Mouse (Mus musculus): ENCODE measurements around the gene Metap2.

Gene Metap2

GRCm38 (mm10) chr10:93911326-93911725, 14.4 kb upstream of the Metap2 start:
- DNase-seq (ENCODE audit: low read depth, low spot score) = no peak

DNA sequence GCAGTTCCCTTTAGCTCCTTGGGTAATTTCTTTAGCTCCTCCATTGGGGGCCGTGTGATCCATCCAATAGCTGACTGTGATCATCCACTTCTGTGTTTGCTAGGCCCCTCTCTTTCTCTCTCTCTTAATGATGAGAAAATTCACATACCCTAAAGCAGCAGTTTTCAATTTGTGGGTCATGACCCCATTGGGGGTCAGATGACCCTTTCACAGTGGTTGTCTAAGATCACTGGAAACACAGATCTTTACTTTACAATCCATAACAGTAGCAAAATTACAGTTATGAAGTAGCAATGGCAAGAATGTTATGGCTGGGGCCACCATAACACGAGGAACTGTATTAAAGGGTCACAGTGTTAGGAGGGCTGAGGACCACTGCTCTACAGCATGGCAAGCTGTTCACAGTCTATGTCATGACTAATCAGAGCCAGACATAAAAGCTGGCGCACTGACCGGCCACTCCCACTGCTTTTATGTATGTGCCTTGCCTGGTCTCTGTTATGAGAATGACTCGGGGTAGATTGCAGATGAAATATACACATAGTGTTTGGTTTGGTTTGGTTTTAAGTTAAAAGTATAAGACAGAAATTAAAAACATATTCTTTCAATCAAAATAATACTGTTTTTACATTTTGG, 13.0 kb upstream of the Metap2 start:
- DNase-seq (ENCODE audit: low read depth, low spot score) = no peak

DNA sequence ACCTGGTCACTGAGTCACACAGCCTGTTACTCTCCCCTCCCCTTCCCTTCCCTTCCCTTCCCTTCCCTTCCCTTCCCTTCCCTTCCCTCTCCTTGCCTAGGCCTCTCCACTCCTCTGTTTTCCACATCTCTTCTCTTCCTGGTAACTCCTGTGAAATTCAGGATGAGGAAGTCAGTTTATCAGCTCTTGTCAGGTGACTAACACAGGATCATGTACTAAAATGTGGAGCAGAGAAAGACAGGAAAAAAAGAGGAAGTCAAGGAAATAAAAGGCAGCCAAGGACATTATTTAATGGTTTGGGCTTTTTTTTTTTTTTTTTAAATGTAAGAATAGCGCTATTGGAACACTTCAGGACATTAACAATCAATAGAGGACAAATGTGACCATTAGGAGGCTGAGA, 12.1 kb upstream of the Metap2 start:
- no peak for DNase-seq (ENCODE audit: low read depth, low spot score)

DNA sequence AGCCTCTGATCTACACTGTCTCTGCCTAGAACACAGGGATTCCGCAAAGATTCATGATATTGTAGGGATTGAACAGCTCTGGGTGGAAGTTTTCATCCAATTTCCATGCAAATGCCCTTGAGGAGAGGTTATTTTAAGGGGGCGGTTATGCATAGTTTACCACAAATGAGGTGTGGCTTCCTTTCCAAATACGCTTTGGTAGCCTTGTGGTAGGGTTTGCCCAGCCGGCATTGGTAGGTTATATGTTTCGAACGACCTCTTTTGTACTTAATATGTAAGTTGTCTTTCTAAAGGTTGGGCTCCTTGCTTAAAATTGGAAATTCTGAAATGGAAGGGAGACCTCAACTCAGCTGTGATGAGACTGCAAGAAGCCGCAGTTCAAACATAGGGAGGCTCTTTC, 11.6 kb upstream of the Metap2 start:
- no peak for DNase-seq (ENCODE audit: low read depth, low spot score)

DNA sequence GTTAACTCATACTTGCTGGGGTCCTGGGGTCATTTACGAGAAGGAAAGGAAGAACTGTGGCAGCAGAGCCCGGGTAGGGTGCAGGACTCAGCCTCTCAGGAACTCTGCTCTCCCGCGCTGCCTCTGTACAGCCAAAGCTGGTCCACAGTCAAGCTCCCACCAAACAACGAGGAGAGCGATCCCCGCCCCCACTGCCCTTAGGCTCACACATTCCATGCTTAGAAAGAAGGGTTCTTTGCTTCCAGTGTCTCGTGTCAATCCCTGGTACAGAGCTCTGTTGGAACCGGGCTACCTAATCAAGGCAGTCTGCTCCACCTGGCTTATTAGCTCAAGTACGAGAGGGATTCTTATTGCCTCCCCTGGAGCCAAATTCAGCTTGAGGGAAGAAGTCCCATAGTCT, 10.5 kb upstream of the Metap2 start:
- no peak for DNase-seq (ENCODE audit: low read depth, low spot score)

DNA sequence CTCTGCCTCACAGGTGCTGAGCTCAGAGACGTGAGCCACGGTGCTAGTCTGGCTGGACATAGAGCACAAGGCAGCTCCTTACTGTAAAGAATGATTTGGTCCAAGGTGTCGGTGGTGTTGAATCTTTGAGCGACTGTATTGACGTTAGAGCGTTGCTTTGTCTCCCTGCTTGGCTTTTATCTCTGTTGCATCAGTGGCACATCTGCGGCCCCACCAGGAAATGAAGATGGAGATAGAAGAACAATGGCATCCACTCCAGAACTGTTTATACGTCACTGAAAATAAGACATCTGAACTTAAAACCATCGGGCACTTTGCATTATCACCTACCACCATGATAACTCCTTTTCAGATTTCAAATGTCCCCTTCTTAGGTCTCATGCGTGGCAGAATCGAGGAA, 3.0 kb upstream of the Metap2 start:
- DNase-seq (ENCODE audit: low read depth, low spot score) = no peak

DNA sequence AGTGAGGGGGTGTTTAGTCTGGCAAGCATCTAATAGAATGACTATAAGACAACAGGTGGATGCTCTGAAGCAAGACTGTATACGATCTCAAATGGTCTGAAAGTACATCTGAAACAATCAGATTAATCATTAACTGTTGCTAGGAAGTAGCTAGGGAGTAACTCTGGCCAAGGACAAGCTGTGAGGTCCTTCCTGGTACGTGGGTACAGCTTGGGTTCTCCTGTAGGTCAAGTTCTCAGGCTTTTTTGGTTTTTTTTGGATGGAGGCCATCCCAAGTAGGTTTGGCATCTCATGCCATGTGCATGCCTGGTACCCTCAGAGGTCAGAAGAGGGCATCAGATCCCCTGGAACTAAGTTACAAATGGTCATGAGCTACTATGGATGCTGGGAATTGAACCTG, 2.4 kb upstream of the Metap2 start:
- no peak for DNase-seq (ENCODE audit: low read depth, low spot score)

GRCm38 (mm10) chr10:93892551-93892950, 4.3 kb downstream of the Metap2 start:
- DNase-seq (ENCODE audit: low read depth, low spot score) = no peak

DNA sequence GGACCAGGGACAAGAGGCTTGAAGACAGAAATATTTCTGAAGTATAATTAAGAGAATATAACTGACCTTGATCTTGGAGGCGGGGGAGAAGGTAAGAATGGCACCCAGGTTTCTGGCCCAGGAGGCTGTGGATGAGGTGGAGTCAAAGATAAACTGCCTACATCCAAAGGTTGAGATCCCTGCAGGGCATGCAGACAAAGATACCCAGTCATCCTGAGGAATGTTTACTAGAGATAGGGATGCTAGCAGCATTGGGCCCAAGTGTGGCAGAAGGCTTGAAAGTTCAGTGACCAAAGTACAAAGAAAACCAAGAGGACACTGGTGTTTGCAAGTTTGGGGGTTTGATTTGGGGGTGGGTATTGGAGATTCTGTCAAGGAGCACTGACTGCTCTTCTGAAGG, 5.9 kb downstream of the Metap2 start:
- no peak for DNase-seq (ENCODE audit: low read depth, low spot score)

DNA sequence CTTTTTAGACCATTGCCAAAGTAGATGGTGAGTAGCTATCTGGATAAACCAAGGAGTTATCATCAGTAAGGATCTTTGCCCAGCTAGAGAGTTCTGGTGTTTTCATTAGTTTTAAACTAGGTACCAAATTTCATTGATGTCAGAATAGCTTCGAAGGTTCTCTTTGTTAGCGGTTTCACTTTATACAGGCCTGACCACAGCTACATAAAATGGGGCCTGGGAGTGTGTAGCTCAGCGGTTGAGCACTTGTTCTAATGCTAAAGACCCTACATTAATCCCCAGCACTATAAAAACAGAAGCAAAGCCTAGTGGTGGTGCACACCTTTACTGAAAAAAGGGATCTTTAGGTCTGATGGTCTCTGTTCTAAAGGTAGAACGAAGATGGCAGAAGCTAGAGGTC, 6.3 kb downstream of the Metap2 start:
- no peak for DNase-seq (ENCODE audit: low read depth, low spot score)

DNA sequence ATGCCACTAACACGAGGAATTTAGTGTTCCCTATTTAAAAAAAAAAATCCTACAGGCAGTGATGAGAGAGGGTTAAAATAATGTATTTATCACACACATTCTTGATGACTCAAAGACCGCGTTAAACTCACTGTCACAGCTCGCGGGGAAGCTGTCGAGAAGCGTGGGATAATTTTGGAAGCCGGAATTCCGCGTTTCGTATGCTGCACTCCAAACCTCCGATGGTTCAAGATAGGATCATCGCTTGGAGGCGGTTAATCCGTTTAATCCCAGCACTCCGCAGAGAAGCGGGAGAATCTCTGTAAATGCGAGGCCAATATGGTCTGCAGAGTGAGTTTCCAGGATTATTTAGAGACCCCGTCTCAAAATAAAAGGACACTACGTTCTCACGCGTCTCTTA, 6.9 kb downstream of the Metap2 start:
- no peak for DNase-seq (ENCODE audit: low read depth, low spot score)

DNA sequence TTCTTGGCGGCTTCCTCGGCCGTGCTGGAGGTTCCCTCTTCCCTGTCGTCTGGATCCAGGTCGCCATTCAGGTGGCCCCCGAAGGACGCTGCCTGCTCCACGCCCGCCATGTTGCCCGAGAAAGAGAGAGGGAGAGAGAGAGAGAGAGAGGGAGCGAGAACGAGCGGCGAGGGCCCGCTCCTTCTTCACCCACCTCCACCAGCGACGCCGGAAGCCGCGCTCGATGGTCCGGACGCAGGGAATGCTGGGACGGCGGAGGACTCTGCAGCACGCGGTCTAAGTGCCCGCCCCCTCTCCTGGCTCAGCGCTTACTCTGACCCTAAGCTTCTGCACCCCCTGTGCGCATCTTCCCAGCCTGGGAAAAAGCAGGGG, 7.3 kb downstream of the Metap2 start:
- DNase-seq (ENCODE audit: low read depth, low spot score) = peak; percentile 85

DNA sequence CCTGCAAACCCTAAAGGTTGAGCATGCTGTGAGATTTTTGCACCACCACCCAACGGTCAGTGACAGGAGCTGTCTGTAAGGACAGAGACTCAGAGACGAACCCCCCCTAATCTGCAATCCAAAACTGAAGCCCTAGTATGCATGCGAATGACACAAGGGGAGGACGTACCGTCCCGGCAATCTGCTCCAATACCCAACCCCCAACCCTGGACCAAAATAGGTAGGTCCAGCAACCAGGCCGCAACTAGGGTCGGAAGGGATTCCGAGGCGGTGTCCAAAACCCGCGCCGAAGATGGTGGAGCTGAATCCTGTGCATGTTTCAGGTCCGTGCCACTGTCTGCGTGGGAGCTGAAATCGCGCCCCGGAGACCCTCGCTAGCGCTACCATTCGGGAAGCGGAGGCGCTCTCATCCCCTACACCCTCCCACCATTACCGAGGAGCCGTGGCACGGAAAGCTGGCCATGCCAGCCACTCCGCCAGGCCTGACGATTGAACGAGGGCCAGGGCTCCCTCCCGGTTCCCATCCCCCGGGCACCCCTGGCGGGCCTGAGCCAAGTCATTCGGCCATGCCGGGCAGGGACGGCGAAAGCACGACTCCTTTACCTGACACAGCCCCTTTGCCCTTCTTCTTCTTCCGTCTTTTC, 7.8 kb downstream of the Metap2 start:
- DNase-seq (ENCODE audit: low read depth, low spot score) = no peak

- DNase-seq (ENCODE audit: low read depth, low spot score) = no peak
These were observed 8.3 kb downstream of the Metap2 start for GRCm38 (mm10) chr10:93888590-93888934.

GRCm38 (mm10) chr10:93885839-93886477, 10.9 kb downstream of the Metap2 start:
- no peak for DNase-seq (ENCODE audit: low read depth, low spot score)

GRCm38 (mm10) chr10:93882738-93883364, 14.0 kb downstream of the Metap2 start:
- DNase-seq (ENCODE audit: low read depth, low spot score) = no peak

- no peak for DNase-seq (ENCODE audit: low read depth, low spot score)
These were observed 15.0 kb downstream of the Metap2 start for GRCm38 (mm10) chr10:93881918-93882317.

DNA sequence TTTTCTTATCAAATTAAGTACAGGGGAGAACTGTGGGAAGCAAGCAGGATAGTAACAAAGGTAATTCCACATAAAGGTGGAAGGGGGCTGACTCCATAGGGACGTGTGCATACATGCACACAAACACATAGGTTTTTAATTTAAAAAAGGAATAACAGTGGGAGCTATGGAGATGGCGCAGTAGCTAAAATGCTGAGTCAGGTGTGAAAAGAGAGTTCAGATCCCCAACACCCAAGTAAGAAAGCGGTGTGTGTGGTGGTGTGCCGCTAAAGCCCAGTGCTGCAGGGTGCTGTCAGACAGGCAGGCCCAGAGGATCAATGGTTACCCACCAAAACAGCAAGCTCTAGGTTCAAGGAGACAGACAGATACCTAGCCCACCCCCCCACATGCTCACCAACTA, 18.2 kb downstream of the Metap2 start:
- no peak for DNase-seq (ENCODE audit: low read depth, low spot score)

GRCm38 (mm10) chr10:93876772-93877171, 20.1 kb downstream of the Metap2 start:
- DNase-seq (ENCODE audit: low read depth, low spot score) = no peak

GRCm38 (mm10) chr10:93868886-93869285, 28.0 kb downstream of the Metap2 start:
- DNase-seq (ENCODE audit: low read depth, low spot score) = no peak

DNA sequence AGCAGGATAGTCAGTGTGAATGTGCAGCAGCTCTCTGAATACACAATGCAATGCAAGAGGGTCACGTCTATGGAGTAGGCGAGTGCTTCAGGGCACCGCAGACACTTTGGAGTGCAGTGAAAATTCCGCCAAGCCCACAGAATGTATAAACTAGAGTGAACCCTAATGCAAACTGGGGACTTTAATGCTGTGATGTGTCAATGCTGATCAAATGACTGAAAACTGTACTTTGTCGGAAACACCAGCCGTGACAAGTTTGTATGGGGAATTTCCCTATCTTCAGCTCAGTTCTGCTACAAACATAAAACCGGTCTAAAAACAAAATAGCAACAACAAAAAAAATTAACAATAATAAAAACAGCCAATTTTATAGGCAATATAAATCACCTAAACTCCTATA, 28.5 kb downstream of the Metap2 start:
- no peak for DNase-seq (ENCODE audit: low read depth, low spot score)

DNA sequence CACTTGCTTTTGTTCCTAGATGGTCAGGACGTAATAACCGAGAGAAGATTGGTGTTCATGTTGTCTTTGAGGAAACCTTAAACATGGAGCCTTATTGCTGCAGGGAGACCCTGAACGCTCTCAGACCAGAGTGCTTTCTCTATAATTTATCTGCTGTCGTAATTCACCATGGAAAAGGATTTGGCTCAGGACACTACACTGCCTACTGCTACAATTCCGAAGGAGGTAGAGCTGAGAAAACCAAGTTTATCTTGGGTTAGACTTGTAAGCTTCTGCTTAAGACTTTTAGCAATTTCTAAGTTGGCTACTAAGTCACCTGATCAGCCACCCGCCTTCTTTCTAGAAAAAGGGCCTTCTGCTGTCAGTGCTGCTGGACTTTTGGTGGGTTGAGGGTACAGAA, 40.8 kb downstream of the Metap2 start:
- no peak for DNase-seq (ENCODE audit: low read depth, low spot score)

DNA sequence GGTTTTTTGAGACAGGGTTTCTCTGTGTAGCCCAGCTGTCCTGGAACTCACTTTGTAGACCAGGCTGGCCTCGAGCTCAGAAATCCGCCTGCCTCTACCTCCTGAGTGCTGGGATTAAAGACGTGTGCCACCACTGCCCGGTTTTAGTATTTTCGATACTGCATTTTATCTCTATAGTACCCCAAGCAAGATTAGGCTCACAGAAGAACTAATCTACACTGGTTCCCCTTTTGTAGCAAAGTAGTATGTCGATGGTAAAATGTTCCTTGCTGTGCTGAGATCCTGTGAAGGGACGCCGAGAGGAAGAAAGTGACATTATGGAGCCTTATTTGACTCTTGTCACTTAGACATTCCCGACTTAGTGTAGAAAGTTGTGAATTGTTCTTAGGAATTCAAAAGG, 41.8 kb downstream of the Metap2 start:
- no peak for DNase-seq (ENCODE audit: low read depth, low spot score)

All from brain, embryonic 18.5 days (tissue).